Mouse (Mus musculus) ES-Bruce4 (cell line): ENCODE data around the gene Gdpd4. TPM values are rescaled to one million over a fixed set of nuclear protein-coding genes. Genes with fewer than 3 reads are reported as not detected.
A peak's percentile ranks its signal among the peaks of the same experiment; 100 is the strongest.

Experiments used
- H3K27ac ChIP-seq: 2 replicates; pipeline ENCODE4 v1.5.1; 2012; ENCODE audit warnings: low read length, inconsistent platforms; ENCODE audit not compliant: insufficient read depth
- H3K27me3 ChIP-seq: 2 replicates; pipeline ENCODE4 v1.6.1; 2012; ENCODE audit warnings: mild to moderate bottlenecking, low read length, inconsistent platforms; ENCODE audit not compliant: control insufficient read depth, poor library complexity, insufficient read depth, severe bottlenecking
- H3K36me3 ChIP-seq: 2 replicates; pipeline ENCODE4 v1.6.1; 2012; ENCODE audit warnings: inconsistent platforms, mild to moderate bottlenecking, low read length, moderate library complexity; ENCODE audit not compliant: control insufficient read depth, poor library complexity, insufficient read depth, severe bottlenecking
- H3K4me1 ChIP-seq: one replicate; pipeline ENCODE4 v1.8.1; 2011; ENCODE audit warnings: low read length; ENCODE audit not compliant: control insufficient read depth, insufficient read depth
- H3K4me3 ChIP-seq: 2 replicates; pipeline ENCODE4 v1.5.1; 2011; ENCODE audit warnings: low read depth, mild to moderate bottlenecking, low read length
- H3K9ac ChIP-seq: 2 replicates; pipeline ENCODE4 v1.6.1; 2012; ENCODE audit warnings: low read depth, mild to moderate bottlenecking, inconsistent platforms; ENCODE audit not compliant: poor library complexity, severe bottlenecking
- H3K9me3 ChIP-seq: replicated peaks from 2 replicates; pipeline ENCODE4 v1.6.1; 2012; ENCODE audit warnings: mild to moderate bottlenecking, low read length, inconsistent platforms; ENCODE audit not compliant: control insufficient read depth, poor library complexity, insufficient read depth, severe bottlenecking
- CTCF ChIP-seq: IDR thresholded peaks from one replicate; pipeline ENCODE4 v1.8.1; 2011; ENCODE audit warnings: low read depth, low read length
- EP300 ChIP-seq: IDR thresholded peaks from 2 replicates; pipeline ENCODE4 v1.6.1; 2011; ENCODE audit warnings: low read depth, low read length; ENCODE audit not compliant: insufficient read depth
- POLR2A ChIP-seq: IDR thresholded peaks from one replicate; pipeline ENCODE4 v1.8.1; 2011; ENCODE audit warnings: low read length; ENCODE audit not compliant: insufficient read depth
- polyA plus RNA-seq: library from polyadenylated mRNA; stranded (reverse); fragments of >200 nt; gene quantifications from 2 replicates; pipeline ENCODE4 v1.2.4, GENCODE M21; 2011; ENCODE audit warnings: low read depth; ENCODE audit not compliant: missing spikeins, insufficient read depth, insufficient read length

Gene Gdpd4
- polyA plus RNA-seq, 1 experiment = not detected

- Histone ChIP-seq H3K9me3 (0 out of 2 replicates have a peak, but pooled peaks cover 1% of the 10 kb centered on the region), H3K4me3 (no peak overlapping the region), H3K4me1 (no peaks in the 10 kb centered on the region), H3K27ac (no peak overlapping the region), H3K27me3 (no peaks in the 10 kb centered on the region), H3K9ac (no peak overlapping the region), H3K36me3 (no peaks in the 10 kb centered on the region)
- TF ChIP-seq CTCF (no peak), POLR2A (no peak), EP300 (no peak)
Observed at GRCm38 (mm10) chr7:97925819-97926218, 6.1 kb downstream of the Gdpd4 start.

GRCm38 (mm10) chr7:97926978-97927377, 7.2 kb downstream of the Gdpd4 start:
- no peaks in the 10 kb centered on the region for H3K27me3 ChIP-seq
- no peaks in the 10 kb centered on the region for H3K36me3 ChIP-seq
- no peak overlapping the region for H3K9ac ChIP-seq
- H3K27ac ChIP-seq = no peak overlapping the region
- H3K4me1 ChIP-seq = no peaks in the 10 kb centered on the region
- 0 out of 2 replicates have a peak, but pooled peaks cover 2% of the 10 kb centered on the region for H3K9me3 ChIP-seq
- H3K4me3 ChIP-seq = no peak overlapping the region
- no peak for TF ChIP-seq CTCF
- TF ChIP-seq EP300 = no peak
- TF ChIP-seq POLR2A = no peak

- Histone ChIP-seq H3K27ac (no peak overlapping the region), H3K4me1 (no peaks in the 10 kb centered on the region), H3K27me3 (no peaks in the 10 kb centered on the region), H3K36me3 (no peaks in the 10 kb centered on the region), H3K9ac (no peak overlapping the region), H3K4me3 (no peak overlapping the region), H3K9me3 (no peaks in the 10 kb centered on the region)
- TF ChIP-seq EP300 = no peak
- no peak for TF ChIP-seq POLR2A
- TF ChIP-seq CTCF = no peak
Observed at GRCm38 (mm10) chr7:97944485-97944884, 24.7 kb downstream of the Gdpd4 start.

DNA sequence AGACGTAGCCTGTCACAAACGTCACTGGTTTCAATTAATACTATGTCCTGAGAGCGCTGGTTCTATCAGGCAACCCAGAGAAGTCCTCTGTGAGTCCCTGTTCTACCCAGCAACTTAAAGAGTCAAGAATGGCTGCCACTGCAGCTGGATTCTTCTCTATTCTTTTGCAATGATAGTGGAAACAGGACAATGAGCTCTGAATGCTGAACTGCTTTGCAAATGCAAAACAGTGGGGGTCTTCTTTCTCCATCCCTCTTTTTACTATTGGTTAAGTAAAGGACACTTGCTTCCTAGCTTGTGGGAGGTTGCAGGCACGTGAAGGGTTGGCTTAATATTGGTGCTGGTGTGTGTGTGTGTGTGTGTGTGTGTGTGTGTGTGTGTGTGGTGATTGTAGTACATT, 52.7 kb downstream of the Gdpd4 start:
- peak overlapping the region; percentile 75 for H3K27ac ChIP-seq
- no peaks in the 10 kb centered on the region for H3K4me1 ChIP-seq
- TF ChIP-seq EP300 (0 out of 2 replicates have a peak, but pooled peaks have one; percentile 18), CTCF (no peak)
- H3K4me3 ChIP-seq = no peak overlapping the region
- no peaks in the 10 kb centered on the region for H3K27me3 ChIP-seq
- no peaks in the 10 kb centered on the region for H3K36me3 ChIP-seq
- H3K9me3 ChIP-seq = no peaks in the 10 kb centered on the region
- no peak overlapping the region for H3K9ac ChIP-seq

DNA sequence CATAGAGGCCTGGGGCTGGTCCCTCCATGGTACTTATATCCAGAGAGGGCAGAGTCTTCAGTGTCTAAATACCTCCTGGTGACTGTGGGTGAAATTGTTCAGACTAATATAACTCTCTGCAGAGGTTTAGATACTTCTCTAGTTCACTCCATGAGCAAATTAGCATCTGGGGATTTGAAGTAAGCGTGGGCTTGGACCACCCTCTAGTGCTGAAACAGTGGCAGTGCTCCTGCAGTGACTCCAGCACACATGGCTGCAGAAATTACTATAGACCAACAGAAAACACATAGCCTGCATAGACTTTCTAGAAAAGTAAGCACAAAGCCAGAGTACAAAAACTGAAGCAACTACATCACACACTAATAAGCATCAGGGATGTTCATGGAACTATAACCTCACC, 57.7 kb downstream of the Gdpd4 start:
- Histone ChIP-seq H3K27me3 (no peaks in the 10 kb centered on the region), H3K9ac (no peak overlapping the region), H3K4me3 (no peak overlapping the region), H3K9me3 (no peaks in the 10 kb centered on the region), H3K4me1 (no peaks in the 10 kb centered on the region), H3K27ac (no peak overlapping the region), H3K36me3 (no peaks in the 10 kb centered on the region)
- TF ChIP-seq CTCF (peak; percentile 83), EP300 (no peak), POLR2A (no peak)

GRCm38 (mm10) chr7:97984108-97984834, 64.5 kb downstream of the Gdpd4 start:
- H3K9me3 ChIP-seq = no peaks in the 10 kb centered on the region
- H3K27ac ChIP-seq = no peak overlapping the region
- H3K36me3 ChIP-seq = no peaks in the 10 kb centered on the region
- H3K4me3 ChIP-seq = no peak overlapping the region
- H3K27me3 ChIP-seq = no peaks in the 10 kb centered on the region
- no peak for TF ChIP-seq POLR2A
- peak; percentile 91 for TF ChIP-seq CTCF
- no peaks in the 10 kb centered on the region for H3K4me1 ChIP-seq
- H3K9ac ChIP-seq = no peak overlapping the region
